Mouse (Mus musculus): Measurements from ENCODE around the gene Mill2. TPM values are rescaled to one million over a fixed set of nuclear protein-coding genes. Genes with fewer than 3 reads are reported as not detected.
A peak's percentile ranks its signal among the peaks of the same experiment; 100 is the strongest.

Gene Mill2
- polyA plus RNA-seq, 1 experiment from 2014 or later, result 0.58 TPM

- Histone ChIP-seq H3K9ac (ENCODE audit: low read depth, low read length) (no peak overlapping the region), H3K36me3 (ENCODE audit: control insufficient read depth, insufficient read depth, low read length) (no peaks in the 10 kb centered on the region), H3K27ac (replicated peaks; ENCODE audit: low read depth, low read length) (no peak overlapping the region), H3K27me3 (replicated peaks; ENCODE audit: control insufficient read depth, insufficient read depth, low read length) (no peaks in the 10 kb centered on the region), H3K4me2 (ENCODE audit: low read depth, low read length) (no peak overlapping the region), H3K4me3 (ENCODE audit: low read depth, low read length) (no peak overlapping the region), H3K9me3 (ENCODE audit: control insufficient read depth, low read length) (no peaks in the 10 kb centered on the region), H3K4me1 (ENCODE audit: control insufficient read depth, insufficient read depth, low read length) (no peaks in the 10 kb centered on the region)
- ATAC-seq (ENCODE audit: low read depth) (no peak), DNase-seq (ENCODE audit: low spot score) (no peak)
- WGBS, result 87% methylated on average over 7 of the region's 7 CpGs
These were observed 10.2 kb upstream of the Mill2 start for GRCm38 (mm10) chr7:18829545-18829944.

GRCm38 (mm10) chr7:18832298-18832697, 7.5 kb upstream of the Mill2 start:
- H3K4me2 ChIP-seq (ENCODE audit: low read depth, low read length), result no peak overlapping the region
- no peak overlapping the region for H3K9ac ChIP-seq (ENCODE audit: low read depth, low read length)
- DNase-seq (ENCODE audit: low spot score) (no peak), ATAC-seq (ENCODE audit: low read depth) (no peak)
- no peak overlapping the region for H3K4me3 ChIP-seq (ENCODE audit: low read depth, low read length)
- no peaks in the 10 kb centered on the region for H3K36me3 ChIP-seq (ENCODE audit: control insufficient read depth, insufficient read depth, low read length)
- no peaks in the 10 kb centered on the region for H3K27me3 ChIP-seq (replicated peaks; ENCODE audit: control insufficient read depth, insufficient read depth, low read length)
- 43% methylated on average over 13 of the region's 13 CpGs for WGBS
- H3K9me3 ChIP-seq (ENCODE audit: control insufficient read depth, low read length), result no peaks in the 10 kb centered on the region
- no peaks in the 10 kb centered on the region for H3K4me1 ChIP-seq (ENCODE audit: control insufficient read depth, insufficient read depth, low read length)
- no peak overlapping the region for H3K27ac ChIP-seq (replicated peaks; ENCODE audit: low read depth, low read length)

- Histone ChIP-seq H3K4me3 (ENCODE audit: low read depth, low read length) (peak overlapping the region; percentile 35), H3K27me3 (replicated peaks; ENCODE audit: control insufficient read depth, insufficient read depth, low read length) (no peaks in the 10 kb centered on the region), H3K36me3 (ENCODE audit: control insufficient read depth, insufficient read depth, low read length) (no peaks in the 10 kb centered on the region), H3K4me1 (ENCODE audit: control insufficient read depth, insufficient read depth, low read length) (no peaks in the 10 kb centered on the region), H3K4me2 (ENCODE audit: low read depth, low read length) (peak overlapping the region; percentile 60), H3K9ac (ENCODE audit: low read depth, low read length) (peak overlapping the region; percentile 55), H3K9me3 (ENCODE audit: control insufficient read depth, low read length) (no peaks in the 10 kb centered on the region), H3K27ac (replicated peaks; ENCODE audit: low read depth, low read length) (peak overlapping the region; percentile 86)
- 4% methylated on average over 14 of the region's 17 CpGs for WGBS
- DNase-seq (ENCODE audit: low spot score), result peak; percentile 87
- peak; percentile 90 for ATAC-seq (ENCODE audit: low read depth)
These were observed 814 bp downstream of the Mill2 start for GRCm38 (mm10) chr7:18840386-18841173.

- no peak for DNase-seq (ENCODE audit: low spot score)
- Histone ChIP-seq H3K4me2 (ENCODE audit: low read depth, low read length) (peak overlapping the region; percentile 60), H3K36me3 (ENCODE audit: control insufficient read depth, insufficient read depth, low read length) (no peaks in the 10 kb centered on the region), H3K9ac (ENCODE audit: low read depth, low read length) (peak overlapping the region; percentile 54), H3K27ac (replicated peaks; ENCODE audit: low read depth, low read length) (peak overlapping the region; percentile 59), H3K9me3 (ENCODE audit: control insufficient read depth, low read length) (no peaks in the 10 kb centered on the region), H3K4me1 (ENCODE audit: control insufficient read depth, insufficient read depth, low read length) (no peaks in the 10 kb centered on the region), H3K4me3 (ENCODE audit: low read depth, low read length) (peak overlapping the region; percentile 14), H3K27me3 (replicated peaks; ENCODE audit: control insufficient read depth, insufficient read depth, low read length) (no peaks in the 10 kb centered on the region)
- ATAC-seq (ENCODE audit: low read depth), result no peak
- 100% methylated on average over 1 of the region's 1 CpGs for WGBS
These were observed 1.4 kb downstream of the Mill2 start for GRCm38 (mm10) chr7:18841174-18841567.

GRCm38 (mm10) chr7:18844811-18845210, 5.0 kb downstream of the Mill2 start:
- no peak overlapping the region for H3K27ac ChIP-seq (replicated peaks; ENCODE audit: low read depth, low read length)
- WGBS, result 34% methylated on average over 5 of the region's 5 CpGs

GRCm38 (mm10) chr7:18848395-18848794, 8.6 kb downstream of the Mill2 start:
- WGBS, result 90% methylated on average over 1 of the region's 1 CpGs
- no peak for DNase-seq (ENCODE audit: low spot score)
- ATAC-seq (ENCODE audit: low read depth), result no peak
- H3K4me2 ChIP-seq (ENCODE audit: low read depth, low read length), result no peak overlapping the region
- no peaks in the 10 kb centered on the region for H3K27me3 ChIP-seq (replicated peaks; ENCODE audit: control insufficient read depth, insufficient read depth, low read length)
- H3K27ac ChIP-seq (replicated peaks; ENCODE audit: low read depth, low read length), result no peak overlapping the region
- no peak overlapping the region for H3K4me3 ChIP-seq (ENCODE audit: low read depth, low read length)
- no peaks in the 10 kb centered on the region for H3K9me3 ChIP-seq (ENCODE audit: control insufficient read depth, low read length)
- no peaks in the 10 kb centered on the region for H3K4me1 ChIP-seq (ENCODE audit: control insufficient read depth, insufficient read depth, low read length)
- no peak overlapping the region for H3K9ac ChIP-seq (ENCODE audit: low read depth, low read length)
- H3K36me3 ChIP-seq (ENCODE audit: control insufficient read depth, insufficient read depth, low read length), result no peaks in the 10 kb centered on the region

More at GRCm38 (mm10) chr7:18844811-18845210, 5.0 kb downstream of the Mill2 start:
- Histone ChIP-seq H3K9me3 (ENCODE audit: control insufficient read depth, low read length) (no peaks in the 10 kb centered on the region), H3K4me2 (ENCODE audit: low read depth, low read length) (no peak overlapping the region), H3K9ac (ENCODE audit: low read depth, low read length) (no peak overlapping the region), H3K4me1 (ENCODE audit: control insufficient read depth, insufficient read depth, low read length) (no peaks in the 10 kb centered on the region), H3K4me3 (ENCODE audit: low read depth, low read length) (no peak overlapping the region), H3K27me3 (replicated peaks; ENCODE audit: control insufficient read depth, insufficient read depth, low read length) (no peaks in the 10 kb centered on the region), H3K36me3 (ENCODE audit: control insufficient read depth, insufficient read depth, low read length) (no peaks in the 10 kb centered on the region)
- no peak for DNase-seq (ENCODE audit: low spot score)
- no peak for ATAC-seq (ENCODE audit: low read depth)

GRCm38 (mm10) chr7:18858310-18858916, 18.6 kb downstream of the Mill2 start:
- Histone ChIP-seq H3K27ac (replicated peaks; ENCODE audit: low read depth, low read length) (peak overlapping the region; percentile 65), H3K4me3 (ENCODE audit: low read depth, low read length) (no peak overlapping the region), H3K9ac (ENCODE audit: low read depth, low read length) (no peak overlapping the region), H3K4me1 (ENCODE audit: control insufficient read depth, insufficient read depth, low read length) (peaks cover 5% of the 10 kb centered on the region), H3K36me3 (ENCODE audit: control insufficient read depth, insufficient read depth, low read length) (no peaks in the 10 kb centered on the region), H3K4me2 (ENCODE audit: low read depth, low read length) (no peak overlapping the region), H3K27me3 (replicated peaks; ENCODE audit: control insufficient read depth, insufficient read depth, low read length) (no peaks in the 10 kb centered on the region), H3K9me3 (ENCODE audit: control insufficient read depth, low read length) (no peaks in the 10 kb centered on the region)
- peak; percentile 33 for DNase-seq (ENCODE audit: low spot score)
- WGBS, result 75% methylated on average over 5 of the region's 5 CpGs
- ATAC-seq (ENCODE audit: low read depth), result peak; percentile 53; the same call in 1 of the 2 replicates

- no peak overlapping the region for H3K4me3 ChIP-seq (ENCODE audit: low read depth, low read length)
- H3K27me3 ChIP-seq (replicated peaks; ENCODE audit: control insufficient read depth, insufficient read depth, low read length), result no peaks in the 10 kb centered on the region
- peaks cover 5% of the 10 kb centered on the region for H3K4me1 ChIP-seq (ENCODE audit: control insufficient read depth, insufficient read depth, low read length)
- H3K4me2 ChIP-seq (ENCODE audit: low read depth, low read length), result no peak overlapping the region
- no peak for DNase-seq (ENCODE audit: low spot score)
- no peak overlapping the region for H3K9ac ChIP-seq (ENCODE audit: low read depth, low read length)
- no peaks in the 10 kb centered on the region for H3K36me3 ChIP-seq (ENCODE audit: control insufficient read depth, insufficient read depth, low read length)
- WGBS, result 85% methylated on average over 6 of the region's 6 CpGs
- ATAC-seq (ENCODE audit: low read depth), result no peak
- H3K9me3 ChIP-seq (ENCODE audit: control insufficient read depth, low read length), result no peaks in the 10 kb centered on the region
- no peak overlapping the region for H3K27ac ChIP-seq (replicated peaks; ENCODE audit: low read depth, low read length)
These were observed 23.0 kb downstream of the Mill2 start for GRCm38 (mm10) chr7:18862801-18863200.

All from embryonic facial prominence, embryonic 14.5 days (tissue).